17 mouse cellular contexts compared by ENCODE assay signal in the genomic region with DNA sequence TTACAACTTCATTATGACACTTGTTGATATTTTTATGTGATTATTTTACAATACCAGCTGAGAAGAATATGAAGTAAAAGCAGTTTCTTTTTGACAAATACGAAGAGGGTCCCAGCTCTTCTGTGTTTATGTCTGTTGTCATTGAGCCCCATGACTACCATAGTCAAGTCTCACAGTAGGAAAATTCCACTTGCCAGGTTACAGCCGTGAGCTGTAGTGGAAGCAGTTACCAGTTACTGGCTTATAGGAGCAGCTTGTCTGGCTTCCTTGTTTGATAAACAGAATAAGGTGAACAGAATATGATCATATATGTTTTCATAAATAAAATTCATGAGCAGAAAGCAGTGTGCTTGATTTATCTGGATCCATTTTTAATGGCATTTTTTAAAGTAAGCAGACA. TPM values are rescaled to one million over a fixed set of nuclear protein-coding genes. Genes with fewer than 3 reads are reported as not detected.
DNase-seq lines count a peak whose midpoint lies in the region; ATAC-seq and TF ChIP-seq lines count a peak whose summit lies in the region.
"Had no signal": no experiment of that assay in that cellular context is flagged by ENCODE, and none has a peak within 500 bp of the region (broad histone marks: within the 10 kb centered on the region; RNA-seq: fewer than 3 reads in every experiment).

No protein-coding gene starts in this region.

- H3K4me1 ChIP-seq in heart, embryonic 16.5 days (ENCODE audit: control insufficient read depth, insufficient read depth, low read length) = peaks cover 31% of the 10 kb centered on the region
- H3K4me1 ChIP-seq in lung, embryonic 15.5 days = peaks cover 39% of the 10 kb centered on the region
- H3K4me1 ChIP-seq in stomach, postnatal 0 days (replicated peaks; ENCODE audit: control insufficient read depth, insufficient read depth) = no peaks in the 10 kb centered on the region

- no peak for TF ChIP-seq CTCF in stomach, postnatal 0 days (IDR thresholded peaks at IDR 0.05; ENCODE audit: low read depth)

- H3K27me3 ChIP-seq in heart, embryonic 16.5 days (ENCODE audit: control insufficient read depth, insufficient read depth, low read length) = no peaks in the 10 kb centered on the region
- no peaks in the 10 kb centered on the region for H3K27me3 ChIP-seq in lung, embryonic 15.5 days
- H3K27me3 ChIP-seq in stomach, postnatal 0 days (ENCODE audit: control insufficient read depth, insufficient read depth, low read length) = no peaks in the 10 kb centered on the region
- H3K27me3 ChIP-seq: hindbrain, embryonic 15.5 days; midbrain, embryonic 12.5 days had no signal

- no peak for TF ChIP-seq EP300 in stomach, postnatal 0 days (optimal IDR thresholded peaks at IDR 0.05)

- H3K27ac ChIP-seq in heart, embryonic 16.5 days (ENCODE audit: low read length) = peak overlapping the region; percentile 74
- H3K27ac ChIP-seq in lung, embryonic 15.5 days = peak overlapping the region; percentile 62
- no peak overlapping the region; the same call in 1 of the 2 replicates for H3K27ac ChIP-seq in stomach, postnatal 0 days (replicated peaks)

- H3K9ac ChIP-seq in heart, embryonic 16.5 days (ENCODE audit: low read length) = no peak overlapping the region
- no peak overlapping the region for H3K9ac ChIP-seq in lung, embryonic 15.5 days
- H3K9ac ChIP-seq in stomach, postnatal 0 days (ENCODE audit: low read length) = no peak overlapping the region
- H3K9ac ChIP-seq: hindbrain, embryonic 15.5 days; midbrain, embryonic 12.5 days had no signal

- H3K4me3 ChIP-seq in heart, embryonic 16.5 days (ENCODE audit: low read length) = peak overlapping the region; percentile 40; the same call in 1 of the 2 replicates
- no peak overlapping the region for H3K4me3 ChIP-seq in lung, embryonic 15.5 days
- no peak overlapping the region for H3K4me3 ChIP-seq in stomach, postnatal 0 days (ENCODE audit: low read depth, low read length)
- H3K4me3 ChIP-seq: hindbrain, embryonic 15.5 days; midbrain, embryonic 12.5 days; myocyte had no signal

- H3K9me3 ChIP-seq in heart, embryonic 16.5 days (replicated peaks; ENCODE audit: control insufficient read depth, low read length) = no peaks in the 10 kb centered on the region
- no peaks in the 10 kb centered on the region for H3K9me3 ChIP-seq in lung, embryonic 15.5 days
- H3K9me3 ChIP-seq in stomach, postnatal 0 days (ENCODE audit: control insufficient read depth, low read length) = no peaks in the 10 kb centered on the region
- H3K9me3 ChIP-seq: hindbrain, embryonic 15.5 days; midbrain, embryonic 12.5 days had no signal

- peaks cover 3% of the 10 kb centered on the region; the same call in 1 of the 2 replicates for H3K36me3 ChIP-seq in heart, embryonic 16.5 days (ENCODE audit: control insufficient read depth, insufficient read depth)
- H3K36me3 ChIP-seq in lung, embryonic 15.5 days = no peaks in the 10 kb centered on the region
- no peaks in the 10 kb centered on the region for H3K36me3 ChIP-seq in stomach, postnatal 0 days (ENCODE audit: control insufficient read depth, insufficient read depth, low read length)
- H3K36me3 ChIP-seq: hindbrain, embryonic 15.5 days had no signal

- no peak for DNase-seq in frontal cortex, postnatal 25 days (ENCODE audit: low spot score in 2 of 2)
- no peak for DNase-seq in heart, postnatal 4 days
- DNase-seq in lung, postnatal 14 days = no peak
- DNase-seq in stomach, postnatal 0 days (ENCODE audit: low spot score) = no peak
- DNase-seq: spleen, adult 18-20 months; thymus, postnatal 25 days had no signal

- WGBS in heart, embryonic 16.5 days = 27% methylated on average over 2 of the region's 2 CpGs
- 25% methylated on average over 2 of the region's 2 CpGs for WGBS in lung, embryonic 15.5 days
- 33% methylated on average over 2 of the region's 2 CpGs for WGBS in stomach, postnatal 0 days

- peak overlapping the region; percentile 61; the same call in 1 of the 2 replicates for H3K4me2 ChIP-seq in heart, embryonic 16.5 days (ENCODE audit: low read depth, low read length)
- peak overlapping the region; percentile 37; the same call in 1 of the 2 replicates for H3K4me2 ChIP-seq in lung, embryonic 15.5 days
- H3K4me2 ChIP-seq in stomach, postnatal 0 days (replicated peaks; ENCODE audit: low read depth) = peak overlapping the region; percentile 45
- H3K4me2 ChIP-seq: midbrain, embryonic 12.5 days had no signal

- peak; percentile 7; the same call in 1 of the 2 replicates for ATAC-seq in frontal cortex, adult (ENCODE audit: low TSS enrichment)
- ATAC-seq in heart, embryonic 16.5 days (replicated peaks; ENCODE audit: extremely low read depth, insufficient read depth, low FRiP score) = no peak
- peak; percentile 12; the same call in 1 of the 2 replicates for ATAC-seq in lung, embryonic 15.5 days (ENCODE audit: borderline replicate concordance, extremely low read depth, low FRiP score, low TSS enrichment)
- no peak for ATAC-seq in stomach, postnatal 0 days (ENCODE audit: low FRiP score, low TSS enrichment)
- ATAC-seq: activated CD4-positive, CD25-positive, alpha-beta regulatory T cell, adult 4 months had no signal

RNA-seq across cellular contexts. Expression of gene Gm10197, which starts 7.0 kb away (rescaled TPM):
- polyA plus RNA-seq in heart, embryonic 16.5 days (2015; fragmentation: Nextera tagmentation; extraction: Ambion mirVana) = 3.5 TPM in 1 of 2 replicates, not detected in the other
- total RNA-seq in heart, postnatal 4 days (2021) = not detected
- 4.1 TPM in 1 of 2 replicates, not detected in the other for polyA plus RNA-seq in lung, embryonic 15.5 days (2015; fragmentation: Nextera tagmentation; extraction: Ambion mirVana)
- not detected in 2 replicates for polyA plus RNA-seq in stomach, postnatal 0 days (2015; fragmentation: Nextera tagmentation; extraction: Ambion mirVana)
- total RNA-seq: adrenal gland, postnatal 36 days; gastrocnemius, postnatal 4 days; left cerebral cortex, postnatal 14 days had no signal
- polyA plus RNA-seq: activated CD4-positive, CD25-positive, alpha-beta regulatory T cell, adult 4 months; hindbrain, embryonic 15.5 days; liver, embryonic 11.5 days; midbrain, embryonic 12.5 days; myocyte had no signal

RNA-seq across cellular contexts. Expression of gene Smndc1, which starts 25.8 kb away (rescaled TPM):
- polyA plus RNA-seq in heart, embryonic 16.5 days (2015; fragmentation: Nextera tagmentation; extraction: Ambion mirVana) = 25.5 and 28.0 TPM in 2 replicates
- total RNA-seq in heart, postnatal 4 days (2021) = 10 to 100 TPM; 43.2 to 48.2 TPM
- polyA plus RNA-seq in lung, embryonic 15.5 days (2015; fragmentation: Nextera tagmentation; extraction: Ambion mirVana) = 38.5 and 41.8 TPM in 2 replicates
- polyA plus RNA-seq in stomach, postnatal 0 days (2015; fragmentation: Nextera tagmentation; extraction: Ambion mirVana) = 26.1 and 26.6 TPM in 2 replicates

RNA-seq across cellular contexts. Expression of gene Mxi1, which starts 54.2 kb away (rescaled TPM):
- 28.7 and 40.7 TPM in 2 replicates for polyA plus RNA-seq in heart, embryonic 16.5 days (2015; fragmentation: Nextera tagmentation; extraction: Ambion mirVana)
- 10 to 100 TPM; 26.1 to 27.1 TPM for total RNA-seq in heart, postnatal 4 days (2021)
- 38.3 and 38.4 TPM in 2 replicates for polyA plus RNA-seq in lung, embryonic 15.5 days (2015; fragmentation: Nextera tagmentation; extraction: Ambion mirVana)
- polyA plus RNA-seq in stomach, postnatal 0 days (2015; fragmentation: Nextera tagmentation; extraction: Ambion mirVana) = 28.6 and 31.3 TPM in 2 replicates

Comparison
In these comparisons a context has a peak if more than half of its experiments do, and no peak if none do; other contexts are left out.
1. ATAC-seq: peak in frontal cortex, adult (single experiment) and lung, embryonic 15.5 days (single experiment); none in heart, embryonic 16.5 days (single experiment) and stomach, postnatal 0 days (single experiment).
2. Peak in every context shown above with its lines, with median percentiles within 50 percentile points of each other: H3K4me2 ChIP-seq.